Mouse (Mus musculus) gastrocnemius, adult 18-20 months (tissue): ENCODE measurements around the gene Gm10945. TPM values are rescaled to one million over a fixed set of nuclear protein-coding genes. Genes with fewer than 3 reads are reported as not detected.

ENCODE experiments used
- DNase-seq: peaks from one replicate; pipeline ENCODE4 v3.0.0; 2021; ENCODE audit warnings: low spot score
- long read RNA-seq, 2 experiments: library from polyadenylated mRNA; stranded (forward); transcript quantifications; one replicate each; pipeline ENCODE4 v2.0.0; 2021
- total RNA-seq, 2 experiments: library from RNA; stranded (reverse); gene quantifications; 2 replicates each; pipeline ENCODE4 v1.2.3; 2021

The Gm10945 gene
- total RNA-seq, result not detected
- long read RNA-seq, experiment 1, result 0 reads
- long read RNA-seq, experiment 2, result 0 reads

DNA sequence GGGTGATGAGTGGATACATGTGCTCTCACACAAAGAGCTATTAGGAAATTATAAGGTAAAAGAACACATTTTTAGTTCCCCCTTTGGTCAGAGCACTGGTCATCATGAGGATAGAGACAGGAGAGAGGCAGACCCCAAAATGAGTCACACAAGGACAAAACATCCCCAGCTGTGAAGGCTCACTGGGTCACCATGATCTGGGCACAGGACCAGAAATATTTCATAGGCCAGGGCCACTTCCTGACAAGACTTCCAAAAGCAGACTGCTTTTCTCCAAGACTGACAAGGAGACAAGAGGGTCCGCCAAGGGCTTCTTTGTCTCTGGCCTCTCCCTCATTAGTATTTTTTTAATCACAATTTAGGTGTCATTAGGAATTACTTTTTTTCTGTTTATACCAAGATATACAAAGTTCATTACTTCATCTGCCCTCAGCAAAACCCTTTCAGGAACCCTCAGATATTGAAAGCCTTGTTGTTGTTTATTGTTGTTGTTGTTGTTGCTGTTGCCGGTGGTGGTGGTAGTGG lies at the start of gene Gm10945:
Gm10945 (minus strand) TSS at position 475 of the 525 bp plus-strand sequence.
- no peak for DNase-seq

DNA sequence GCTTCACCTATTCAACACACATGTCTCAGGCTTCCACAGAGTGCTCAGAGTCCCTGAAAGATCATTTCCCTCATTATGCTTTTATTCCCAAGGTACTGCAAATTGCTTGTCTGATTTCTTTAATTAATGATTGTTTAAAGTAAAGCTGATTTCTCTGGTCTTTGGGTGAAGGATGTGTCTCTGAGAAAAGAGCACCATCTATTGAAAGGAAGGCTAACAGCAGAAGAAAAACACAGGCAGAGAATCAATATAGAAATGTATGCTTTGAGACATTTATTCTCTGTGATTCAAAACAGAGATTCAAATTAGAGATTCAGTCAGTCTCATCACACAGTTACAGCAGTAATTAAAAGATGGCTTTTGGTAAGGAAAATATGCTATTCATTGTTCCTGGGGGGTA lies 28.7 kb upstream of the Gm10945 start:
- no peak for DNase-seq

DNA sequence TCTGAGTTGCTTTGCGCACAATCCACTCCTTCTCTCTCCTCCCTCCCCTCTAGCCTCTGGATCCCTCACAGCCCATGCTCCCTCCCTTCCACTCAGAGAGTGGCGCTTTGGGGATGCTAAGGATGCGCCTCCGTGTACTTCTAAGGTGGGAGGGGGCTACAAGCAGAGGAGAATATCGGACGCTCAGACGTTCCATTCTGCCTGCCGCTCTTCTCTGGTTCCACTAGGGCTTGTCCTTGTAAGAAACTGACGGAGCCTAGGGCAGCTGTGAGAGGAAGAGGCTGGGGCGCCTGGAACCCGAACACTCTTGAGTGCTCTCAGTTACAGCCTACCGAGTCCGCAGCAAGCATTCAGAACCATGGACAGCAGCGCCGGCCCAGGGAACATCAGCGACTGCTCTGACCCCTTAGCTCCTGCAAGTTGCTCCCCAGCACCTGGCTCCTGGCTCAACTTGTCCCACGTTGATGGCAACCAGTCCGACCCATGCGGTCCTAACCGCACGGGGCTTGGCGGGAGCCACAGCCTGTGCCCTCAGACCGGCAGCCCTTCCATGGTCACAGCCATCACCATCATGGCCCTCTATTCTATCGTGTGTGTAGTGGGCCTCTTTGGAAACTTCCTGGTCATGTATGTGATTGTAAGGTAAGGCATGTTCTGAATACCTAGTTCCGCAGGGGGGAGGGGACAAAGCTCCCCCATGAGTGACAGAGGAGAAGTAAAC lies 27.1 kb upstream of the Gm10945 start:
- DNase-seq, result no peak

DNA sequence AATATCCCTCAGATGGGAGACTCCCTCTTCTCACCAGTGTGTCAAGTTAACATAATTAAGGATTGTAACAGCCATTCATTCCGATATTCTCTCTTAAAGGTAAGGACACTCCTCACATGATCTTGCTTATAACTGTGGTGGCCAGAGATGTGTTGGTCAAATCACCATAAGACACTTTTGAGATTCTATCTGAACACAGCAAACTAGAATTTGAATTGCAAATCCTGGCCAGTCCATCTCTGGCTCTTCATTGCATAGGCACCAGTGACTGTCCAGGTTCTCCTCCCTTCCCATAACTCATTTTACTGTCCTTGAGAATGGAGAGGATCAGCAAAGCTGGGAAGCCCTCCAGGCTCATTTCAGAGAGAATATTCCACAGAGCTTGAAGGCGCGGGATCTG lies 3.4 kb downstream of the Gm10945 start, which contains the start of gene Oprm1:
Oprm1 (plus strand) TSS at position 301 of the 400 bp plus-strand sequence.
- no peak for DNase-seq

DNA sequence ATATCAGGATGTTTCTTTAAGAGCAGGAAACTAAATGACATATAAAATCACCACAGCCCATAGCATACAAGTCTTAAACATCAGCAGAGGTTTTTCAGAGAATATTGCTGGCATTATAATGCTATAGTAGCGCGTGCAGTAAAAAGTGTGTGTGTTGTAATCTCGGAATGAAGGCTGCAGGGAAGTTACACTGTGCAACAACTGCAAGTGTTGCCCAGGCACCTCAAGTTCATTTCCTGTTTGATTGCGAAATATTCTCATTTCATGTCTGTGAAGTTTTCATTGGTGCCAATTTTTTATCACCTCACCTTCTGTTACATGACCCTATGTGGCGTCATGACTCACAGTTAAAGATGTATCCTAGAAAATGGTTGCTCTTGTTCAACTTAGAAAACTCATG lies 8.2 kb downstream of the Gm10945 start:
- no peak for DNase-seq

DNA sequence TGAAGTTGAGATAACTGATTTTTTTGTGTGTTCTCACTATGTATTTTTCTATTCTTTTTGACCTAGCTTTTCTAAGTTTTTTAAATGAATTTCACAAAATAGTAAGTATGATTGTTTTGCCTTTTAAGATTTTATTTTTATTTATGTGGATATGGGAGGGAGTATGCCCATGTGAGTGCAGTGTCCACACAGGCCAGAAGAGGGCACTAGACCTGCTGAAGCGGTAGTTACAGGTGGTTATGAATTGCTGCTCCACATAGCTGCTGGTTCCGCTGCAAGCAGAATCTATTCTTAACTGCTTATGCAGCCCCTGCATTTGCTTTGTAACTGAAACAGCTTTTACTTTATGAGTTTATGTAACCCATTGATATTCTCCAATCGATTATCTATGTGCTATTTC lies 33.1 kb downstream of the Gm10945 start:
- DNase-seq, result no peak

DNA sequence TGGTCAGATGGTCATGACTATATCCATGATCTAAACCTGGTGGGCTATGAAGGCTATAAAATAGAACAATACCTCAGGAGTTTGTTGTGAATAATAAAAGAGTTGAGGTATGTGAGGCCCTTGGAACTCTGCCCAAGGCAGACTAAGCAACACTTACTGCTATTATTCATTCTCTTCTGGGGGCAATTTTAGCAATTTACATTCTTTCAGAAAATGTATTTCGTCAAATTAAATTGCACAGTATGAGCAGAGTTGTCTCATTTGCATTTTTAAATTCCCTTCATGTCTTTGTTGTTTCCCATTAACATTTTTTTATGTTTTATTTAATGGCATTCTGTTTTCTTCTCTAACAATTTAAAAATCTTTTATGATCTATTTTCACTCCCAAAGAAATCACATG lies 37.8 kb downstream of the Gm10945 start:
- DNase-seq, result no peak

DNA sequence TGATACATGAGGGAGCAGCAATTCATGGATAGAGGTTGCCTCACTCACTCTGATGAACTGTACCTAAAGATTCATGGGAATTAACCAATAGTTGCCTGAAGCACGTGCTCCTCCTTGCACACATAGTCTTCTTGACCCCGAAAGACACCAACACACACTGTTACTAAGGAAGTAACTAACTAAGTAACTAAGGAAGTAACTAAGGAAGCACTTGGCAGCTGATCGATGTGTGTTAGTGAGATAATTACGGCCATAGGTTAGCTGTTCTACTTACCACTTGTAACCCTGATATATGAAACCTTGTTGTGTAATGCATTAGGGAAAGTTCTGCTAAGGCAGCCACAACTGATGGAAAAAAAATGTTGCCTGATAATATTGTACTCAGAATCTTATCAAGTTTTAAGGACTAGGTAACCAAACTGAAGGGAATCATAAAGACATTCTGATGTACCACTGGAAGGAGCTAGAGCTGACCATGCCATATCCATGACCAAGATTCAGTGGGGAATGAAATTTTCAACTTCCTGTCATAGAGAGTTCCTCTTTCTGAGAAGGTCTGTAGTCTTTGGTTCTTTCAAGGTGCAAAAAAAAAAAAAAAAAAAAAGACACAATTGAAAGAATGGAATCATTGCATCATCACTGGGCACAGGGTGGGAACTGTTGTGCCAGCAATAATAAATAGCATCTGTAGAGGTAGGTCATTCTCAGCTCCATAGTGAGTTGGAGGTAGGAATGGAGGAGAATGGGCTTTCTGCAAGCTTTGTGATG lies 44.2 kb downstream of the Gm10945 start:
- DNase-seq, result no peak

DNA sequence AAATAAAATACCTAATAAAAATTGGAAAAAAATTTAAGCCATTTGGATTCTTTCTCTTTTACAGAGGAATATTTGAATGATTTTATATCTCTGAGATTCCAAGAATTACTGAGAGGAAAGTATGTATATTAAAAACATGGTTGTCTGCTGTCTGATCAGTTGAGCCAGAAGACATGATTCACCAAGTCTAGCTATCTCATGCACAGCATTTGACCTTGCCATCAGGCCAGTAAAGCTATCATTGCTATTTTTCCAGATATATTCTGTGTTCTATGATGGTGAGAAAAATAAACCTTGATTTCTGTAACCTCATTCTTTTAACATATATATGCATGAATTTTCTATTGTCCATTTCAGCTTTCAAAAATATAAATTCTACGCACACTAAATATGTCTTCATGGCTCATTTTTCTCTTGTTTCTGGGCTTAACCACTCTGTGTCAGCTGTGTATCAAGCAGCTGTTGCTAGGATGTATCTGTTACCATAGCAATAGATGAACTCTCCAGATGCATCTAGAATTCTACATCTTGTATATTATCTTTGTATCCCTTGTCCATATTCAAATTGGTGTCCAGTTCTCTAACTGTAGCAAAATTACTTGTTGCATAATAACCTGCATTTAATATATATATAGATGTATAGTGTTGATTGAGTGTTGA lies 56.2 kb downstream of the Gm10945 start:
- DNase-seq, result no peak

DNA sequence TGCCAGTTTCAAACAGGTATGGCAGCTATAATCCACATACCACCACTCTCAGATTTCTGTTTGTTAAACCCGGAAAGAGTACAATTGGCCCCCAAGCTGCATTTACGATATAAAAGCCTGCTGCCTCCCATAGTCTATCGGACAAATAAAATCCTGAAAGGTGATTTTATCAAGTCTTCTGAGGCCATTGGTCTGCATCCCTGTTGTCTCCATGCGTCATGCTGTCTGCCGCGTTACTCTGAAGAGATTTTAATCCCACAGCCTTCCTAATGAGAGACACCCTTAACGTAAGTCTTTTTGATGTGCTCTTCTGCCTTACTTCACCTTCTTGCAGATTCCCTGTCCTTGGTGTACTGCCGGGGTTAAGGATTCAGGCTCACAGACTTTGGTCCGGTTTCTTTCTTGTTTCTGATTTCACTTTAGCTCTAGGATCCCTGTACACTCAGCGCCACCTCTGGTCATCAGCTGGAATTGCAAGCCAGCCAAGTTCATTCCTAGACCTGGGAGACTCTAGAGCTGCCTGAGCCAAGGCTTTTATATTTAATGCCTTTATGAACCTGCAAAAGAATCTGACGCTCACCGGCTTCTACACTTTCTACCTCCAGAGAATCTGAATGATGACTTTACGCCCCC lies 67.2 kb downstream of the Gm10945 start:
- DNase-seq, result peak; percentile 16

Other genes with a start within 250 kb of the Gm10945 start
- gene Oprm1, start 3.3 kb downstream of the Gm10945 start, total RNA-seq, result not detected